Mouse (Mus musculus) CD4-positive, CD25-positive, alpha-beta regulatory T cell, adult 4 months (primary cell): Measurements from ENCODE around the gene Gm28048. TPM values are rescaled to one million over a fixed set of nuclear protein-coding genes. Genes with fewer than 3 reads are reported as not detected.
A peak's percentile ranks its signal among the peaks of the same experiment; 100 is the strongest.

Experiments
- ATAC-seq: one replicate; pipeline ENCODE4 v1.8.0; 2017
- polyA plus RNA-seq, 2 experiments: library from polyadenylated mRNA; unstranded; fragments of 100-300 nt; shearing (Covaris generic); gene quantifications; one replicate each; pipeline ENCODE4 v1.2.1; 2017

The Gm28048 gene
- polyA plus RNA-seq, 2 experiments from 2014 or later, result 25.1 to 38.5 TPM

DNA sequence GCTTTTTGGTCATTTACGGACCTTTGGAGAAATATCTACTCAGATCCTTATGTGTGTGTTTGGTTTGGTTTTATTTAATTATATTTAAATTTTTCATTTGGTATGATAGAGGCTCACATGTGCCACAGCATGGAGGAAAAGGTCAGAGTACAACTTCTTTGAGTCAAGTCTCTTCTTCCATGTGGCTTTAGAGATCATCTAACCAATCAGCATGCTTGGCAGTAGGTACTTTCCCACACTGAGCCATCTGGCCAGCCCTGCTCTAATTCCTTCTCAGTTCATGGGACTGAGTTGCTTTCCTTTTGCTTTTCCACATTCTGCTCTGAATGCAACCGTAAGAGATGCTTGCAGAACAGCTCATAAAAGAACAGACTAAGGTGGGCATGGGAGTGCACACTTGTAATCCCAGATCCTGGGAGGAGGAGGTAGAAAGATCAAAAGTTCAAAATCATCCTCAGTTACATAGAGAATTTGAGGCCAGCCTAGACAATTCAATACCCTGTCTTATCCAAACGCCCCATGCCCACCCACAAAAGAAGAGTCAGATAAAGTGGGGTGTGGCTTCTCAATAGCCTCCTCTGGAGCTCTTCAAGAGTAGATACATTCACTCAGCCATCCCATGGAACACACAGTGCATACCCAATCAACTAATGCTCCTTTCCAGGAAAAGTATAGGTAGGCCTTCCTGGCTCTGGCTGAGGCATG lies 188.6 kb downstream of the Gm28048 start:
- ATAC-seq, result peak; percentile 53

DNA sequence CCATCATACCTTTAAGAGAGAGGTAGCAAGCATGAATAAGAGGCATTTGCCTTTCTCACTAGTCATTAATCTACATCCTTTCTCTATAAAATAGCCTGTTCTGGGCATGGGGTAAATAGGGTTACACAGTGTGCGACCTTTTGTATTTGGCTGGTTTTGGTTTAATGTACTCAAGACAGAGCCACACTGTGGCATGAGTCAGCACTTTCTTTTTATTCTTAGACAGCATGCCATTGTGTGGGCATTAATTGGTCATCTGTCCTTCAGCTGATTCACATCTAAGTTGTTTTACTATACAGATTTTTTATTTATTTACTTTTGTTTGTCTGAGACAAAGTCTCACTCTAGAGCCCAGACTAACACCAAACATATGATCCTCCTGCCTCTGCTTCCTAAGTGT lies 189.7 kb downstream of the Gm28048 start:
- no peak for ATAC-seq

DNA sequence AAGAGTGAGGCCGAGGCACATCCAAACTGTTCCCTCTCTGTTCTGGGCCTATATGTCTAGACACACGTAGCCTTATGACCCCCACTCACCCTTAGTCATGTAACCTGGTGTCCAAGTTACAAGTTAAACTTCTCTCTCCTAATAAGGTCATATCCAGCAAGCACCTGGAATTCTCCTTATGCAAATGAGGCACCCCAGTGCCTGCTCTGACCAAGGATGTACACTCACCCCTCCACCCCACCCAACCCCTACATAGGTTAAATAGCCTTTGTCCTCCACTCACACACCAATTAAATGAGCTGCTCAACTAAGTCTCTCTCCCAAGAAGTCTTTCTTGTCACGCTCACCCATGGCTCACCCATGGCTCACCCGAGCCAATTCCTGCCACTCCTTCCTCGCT lies 190.2 kb downstream of the Gm28048 start:
- ATAC-seq, result no peak

DNA sequence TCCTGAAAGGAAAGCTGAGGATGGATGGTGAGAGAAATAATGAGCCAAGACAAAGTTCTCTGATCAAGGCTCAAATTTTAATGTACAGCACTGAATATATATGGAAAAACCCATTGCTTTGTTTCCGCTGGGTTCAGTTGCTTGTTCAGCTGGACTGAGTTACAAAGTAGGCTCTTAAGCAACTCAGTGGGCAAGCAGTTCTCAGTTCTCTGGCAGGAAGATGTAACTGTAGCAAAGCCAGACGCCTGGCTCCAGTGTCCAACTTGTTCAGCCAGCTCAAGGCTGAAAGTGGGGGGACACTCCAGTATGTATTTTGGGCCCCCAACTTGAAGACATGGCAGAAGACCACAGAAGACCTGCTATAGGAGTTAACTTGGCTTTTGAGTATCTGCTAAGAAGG lies 194.1 kb downstream of the Gm28048 start:
- no peak for ATAC-seq

Other genes with a start within 250 kb of the Gm28048 start
- gene B3gnt2, start 121.1 kb downstream of the Gm28048 start, polyA plus RNA-seq, result 10 to 100 TPM in 1 of 2 experiments, 1 to 10 TPM in 1; 7.0 to 16.4 TPM
- gene Zrsr1, start 10.1 kb downstream of the Gm28048 start, polyA plus RNA-seq, result 10 to 100 TPM in 1 of 2 experiments, 1 to 10 TPM in 1; 8.2 to 10.2 TPM
- 10 to 100 TPM; 78.2 to 81.2 TPM for gene Commd1, start 292 bp upstream of the Gm28048 start, polyA plus RNA-seq
- 100 to 1,000 TPM; 181 to 233 TPM for gene Cct4, start 8.4 kb upstream of the Gm28048 start, polyA plus RNA-seq
- 1 to 10 TPM; 3.1 to 3.8 TPM for gene Fam161a, start 25.4 kb upstream of the Gm28048 start, polyA plus RNA-seq